Mouse (Mus musculus): ENCODE measurements around the gene Dpy30. TPM values are rescaled to one million over a fixed set of nuclear protein-coding genes. Genes with fewer than 3 reads are reported as not detected.

Dpy30 gene
- polyA plus RNA-seq, 1 experiment, result 132 TPM

Other genes starting within 250 kb of the Dpy30 start
- 81.4 and 105 TPM in 2 replicates for gene Memo1, start 28.4 kb downstream of the Dpy30 start, polyA plus RNA-seq (2012; ENCODE audit: insufficient read depth, insufficient read length, missing spikeins)
- gene Spast, start 15.0 kb upstream of the Dpy30 start, polyA plus RNA-seq (2012; ENCODE audit: insufficient read depth, insufficient read length, missing spikeins), result 14.8 and 18.7 TPM in 2 replicates
- 10.6 and 12.0 TPM in 2 replicates for gene Slc30a6, start 71.7 kb upstream of the Dpy30 start, polyA plus RNA-seq (2012; ENCODE audit: insufficient read depth, insufficient read length, missing spikeins)
- gene Nlrc4, start 135.2 kb upstream of the Dpy30 start, polyA plus RNA-seq (2012; ENCODE audit: insufficient read depth, insufficient read length, missing spikeins), result not detected in 2 replicates
- gene Yipf4, start 165.5 kb upstream of the Dpy30 start, polyA plus RNA-seq (2012; ENCODE audit: insufficient read depth, insufficient read length, missing spikeins), result 68.4 and 72.0 TPM in 2 replicates
- gene Birc6, start 204.4 kb upstream of the Dpy30 start, polyA plus RNA-seq (2012; ENCODE audit: insufficient read depth, insufficient read length, missing spikeins), result 25.0 and 38.4 TPM in 2 replicates